10 mouse cellular contexts compared by ENCODE assay signal in the genomic region with DNA sequence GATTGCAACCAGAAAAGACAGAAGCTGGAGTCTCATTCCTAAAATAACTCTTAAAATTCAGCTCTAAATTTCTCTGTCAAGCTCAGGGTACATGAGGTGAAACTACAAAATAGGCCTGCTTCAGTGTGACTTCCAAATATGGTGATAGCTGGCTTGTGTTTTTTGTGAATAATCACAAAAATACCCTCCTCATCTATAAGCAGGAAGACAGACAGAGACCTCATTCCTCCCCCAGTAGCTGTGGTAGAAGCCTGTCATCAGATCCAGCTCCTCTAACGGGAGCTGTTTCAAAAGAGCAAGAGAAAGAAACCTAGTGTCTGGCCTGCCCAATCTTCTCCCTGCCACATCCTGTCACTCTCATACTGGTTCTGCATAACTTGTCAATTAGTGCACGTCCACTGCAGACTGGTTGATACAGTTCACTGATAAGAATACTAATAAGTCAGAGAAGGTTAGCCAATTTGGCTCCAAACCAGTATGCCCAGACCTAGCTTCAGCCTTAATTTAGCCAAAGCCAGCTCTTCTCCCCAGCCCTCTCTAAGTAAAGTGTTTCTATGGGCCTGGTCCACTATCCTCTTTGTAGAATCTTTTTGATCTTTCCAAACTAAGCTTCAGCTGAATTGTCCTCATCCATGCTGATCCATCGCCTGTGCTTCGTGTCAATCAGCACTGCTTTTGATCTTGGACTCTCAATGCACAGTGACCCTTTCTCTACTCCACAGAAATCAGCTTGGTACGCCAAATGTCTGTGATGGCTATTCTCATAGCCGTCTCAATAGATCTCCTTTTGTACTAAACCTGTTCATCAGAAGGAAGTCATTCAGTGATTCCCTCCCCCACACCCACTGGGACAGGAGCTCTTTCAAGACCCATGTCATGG.
DNase-seq lines count a peak whose midpoint lies in the region; ATAC-seq and TF ChIP-seq lines count a peak whose summit lies in the region.
"Had no signal": no experiment of that assay in that cellular context is flagged by ENCODE, and none has a peak within 500 bp of the region (broad histone marks: within the 10 kb centered on the region; RNA-seq: fewer than 3 reads in every experiment).

No protein-coding gene starts in this region.

- peaks cover 11% of the 10 kb centered on the region for H3K4me1 ChIP-seq in heart, embryonic 13.5 days
- no peaks in the 10 kb centered on the region for H3K4me1 ChIP-seq in stomach, postnatal 0 days (replicated peaks; ENCODE audit: control insufficient read depth, insufficient read depth)
- H3K4me1 ChIP-seq: limb, embryonic 12.5 days had no signal

- no peak overlapping the region for H3K4me3 ChIP-seq in heart, embryonic 13.5 days
- no peak overlapping the region for H3K4me3 ChIP-seq in stomach, postnatal 0 days (ENCODE audit: low read depth, low read length)
- H3K4me3 ChIP-seq: limb, embryonic 12.5 days had no signal

- no peak for DNase-seq in heart, adult 8-10 months (ENCODE audit: low spot score)
- peak; percentile 25 to 56 for DNase-seq in layer of hippocampus, postnatal 14 days (ENCODE audit: low spot score in 2 of 2)
- DNase-seq in layer of hippocampus, adult 9-10 months (ENCODE audit: low spot score): no peak
- peak; percentile 38 for DNase-seq in brain, embryonic 14.5 days (ENCODE audit: low read depth)
- peak; percentile 11 to 25 for DNase-seq in frontal cortex, postnatal 36 days (ENCODE audit: low spot score in 2 of 2)
- no peak for DNase-seq in stomach, postnatal 0 days (ENCODE audit: low spot score)
- DNase-seq in right cerebral cortex, postnatal 14 days: no peak
- DNase-seq: cerebellum, adult 11-12 months had no signal

- H3K36me3 ChIP-seq in heart, embryonic 13.5 days: no peaks in the 10 kb centered on the region
- H3K36me3 ChIP-seq in stomach, postnatal 0 days (ENCODE audit: control insufficient read depth, insufficient read depth, low read length): no peaks in the 10 kb centered on the region
- H3K36me3 ChIP-seq: limb, embryonic 12.5 days had no signal

- H3K9me3 ChIP-seq in heart, embryonic 13.5 days: no peaks in the 10 kb centered on the region
- H3K9me3 ChIP-seq in stomach, postnatal 0 days (ENCODE audit: control insufficient read depth, low read length): no peaks in the 10 kb centered on the region
- H3K9me3 ChIP-seq: limb, embryonic 12.5 days had no signal

- no peak for TF ChIP-seq CTCF in brain, embryonic 14.5 days (IDR thresholded peaks at IDR 0.05; ENCODE audit: borderline replicate concordance, extremely low read depth, insufficient read depth, insufficient read length)
- no peak for TF ChIP-seq CTCF in stomach, postnatal 0 days (IDR thresholded peaks at IDR 0.05; ENCODE audit: low read depth)

- 39% methylated on average over 6 of the region's 6 CpGs for WGBS in heart, embryonic 13.5 days
- 70% methylated on average over 6 of the region's 6 CpGs for WGBS in stomach, postnatal 0 days

- TF ChIP-seq EP300 in stomach, postnatal 0 days (optimal IDR thresholded peaks at IDR 0.05): no peak

- no peaks in the 10 kb centered on the region for H3K27me3 ChIP-seq in heart, embryonic 13.5 days (replicated peaks)
- no peaks in the 10 kb centered on the region for H3K27me3 ChIP-seq in stomach, postnatal 0 days (ENCODE audit: control insufficient read depth, insufficient read depth, low read length)
- H3K27me3 ChIP-seq: limb, embryonic 12.5 days had no signal

- no peak overlapping the region for H3K9ac ChIP-seq in heart, embryonic 13.5 days
- H3K9ac ChIP-seq in stomach, postnatal 0 days (ENCODE audit: low read length): no peak overlapping the region
- H3K9ac ChIP-seq: limb, embryonic 12.5 days had no signal

- ATAC-seq in heart, embryonic 13.5 days (ENCODE audit: extremely low read depth, insufficient number of reproducible peaks, low FRiP score, low TSS enrichment): no peak
- ATAC-seq in stomach, postnatal 0 days (ENCODE audit: low FRiP score, low TSS enrichment): no peak

- no peak overlapping the region for H3K4me2 ChIP-seq in heart, embryonic 13.5 days
- H3K4me2 ChIP-seq in stomach, postnatal 0 days (replicated peaks; ENCODE audit: low read depth): no peak overlapping the region
- H3K4me2 ChIP-seq: limb, embryonic 12.5 days had no signal

- H3K27ac ChIP-seq in heart, embryonic 13.5 days (replicated peaks): peak overlapping the region; percentile 33
- H3K27ac ChIP-seq in stomach, postnatal 0 days (replicated peaks): no peak overlapping the region
- H3K27ac ChIP-seq: limb, embryonic 12.5 days had no signal

- no peak for TF ChIP-seq POLR2A in brain, embryonic 14.5 days (IDR thresholded peaks at IDR 0.05; ENCODE audit: borderline replicate concordance, extremely low read depth, insufficient read depth, insufficient read length, poor library complexity, severe bottlenecking)

Comparison
In these comparisons a context has a peak if more than half of its experiments do, and no peak if none do; other contexts are left out.
1. DNase-seq: peak in layer of hippocampus, postnatal 14 days (2 of 2), brain, embryonic 14.5 days (single experiment) and frontal cortex, postnatal 36 days (2 of 2); none in heart, adult 8-10 months (single experiment), layer of hippocampus, adult 9-10 months (single experiment), stomach, postnatal 0 days (single experiment) and right cerebral cortex, postnatal 14 days (single experiment).